Mouse (Mus musculus) lung, adult 2 months (tissue): ENCODE data around the gene Mgst2.

Experiments
- CTCF ChIP-seq: fragments of 200-500 bp; IDR thresholded peaks from 2 replicates; pipeline ENCODE4 v1.5.1; 2011; ENCODE audit warnings: mild to moderate bottlenecking, low read length, control low read depth; ENCODE audit not compliant: insufficient read depth
- POLR2A ChIP-seq: fragments of 200-500 bp; IDR thresholded peaks from 2 replicates; pipeline ENCODE4 v1.6.1; 2011; ENCODE audit warnings: low read depth, mild to moderate bottlenecking, control low read depth, low read length, borderline replicate concordance; ENCODE audit errors: extremely low read depth

- TF ChIP-seq CTCF (no peak), POLR2A (no peak)
Measured at GRCm38 (mm10) chr3:51727968-51728367, 67.8 kb downstream of the Mgst2 start.
